ENCODE assay signal across 25 mouse cellular contexts in genomic region chr16:7685484-7685883, GRCm38 (mm10).
DNase-seq lines count a peak whose midpoint lies in the region; ATAC-seq and TF ChIP-seq lines count a peak whose summit lies in the region.
"Had no signal": no experiment of that assay in that cellular context is flagged by ENCODE, and none has a peak within 500 bp of the region (broad histone marks: within the 10 kb centered on the region; RNA-seq: fewer than 3 reads in every experiment).

No protein-coding gene starts in this region.

- intact Hi-C loops in gastrocnemius, adult 2 months (cut with DNase I) = no loop called here
- intact Hi-C loops in gastrocnemius, postnatal 36 days (cut with DNase I) = no loop called here
- intact Hi-C loops in left cerebral cortex, adult 2 months (cut with DNase I) = no loop called here
- intact Hi-C loops in left cerebral cortex, postnatal 36 days (cut with DNase I) = no loop called here

- no peak overlapping the region for H3K27ac ChIP-seq in gastrocnemius, adult 2 months
- no peak overlapping the region for H3K27ac ChIP-seq in left cerebral cortex, adult 2 months
- H3K27ac ChIP-seq: hindbrain, embryonic 14.5 days; limb, embryonic 10.5 days; liver, embryonic 15.5 days; lung, embryonic 15.5 days; neural tube, embryonic 13.5 days had no signal

- no peak for DNase-seq in gastrocnemius, adult 2 months
- no peak for DNase-seq in gastrocnemius, postnatal 36 days
- no peak for DNase-seq in left cerebral cortex, adult 2 months (ENCODE audit: extremely low spot score in 1 of 2, low spot score in 2 of 2)
- no peak for DNase-seq in left cerebral cortex, postnatal 36 days (ENCODE audit: low spot score in 2 of 2)
- DNase-seq in R1 (ENCODE audit: low read depth, low spot score) = peak; percentile 44
- no peak for DNase-seq in T-cell, adult 2 months (ENCODE audit: low spot score)
- DNase-seq: adrenal gland, postnatal 25 days; cerebellum, adult 9-11 months; gastrocnemius, postnatal 25 days; heart, postnatal 36 days; kidney, adult 9 months; kidney, postnatal 36 days; layer of hippocampus, adult 9-11 months; liver; lung, postnatal 36 days; midbrain, embryonic 14.5 days; right cerebral cortex, adult 18-20 months had no signal

- ATAC-seq in megakaryocyte, adult 5-6 weeks (ENCODE audit: poor library complexity, severe bottlenecking) = no peak
- ATAC-seq: forebrain, embryonic 16.5 days had no signal

- TF ChIP-seq CTCF in gastrocnemius, adult 2 months (IDR thresholded peaks at IDR 0.05) = peak; percentile 25; the same call in 1 of the 2 replicates
- peak; percentile 24 for TF ChIP-seq CTCF in left cerebral cortex, adult 2 months (IDR thresholded peaks at IDR 0.05)

- H3K4me3 ChIP-seq in gastrocnemius, adult 2 months = no peak overlapping the region
- H3K4me3 ChIP-seq in left cerebral cortex, adult 2 months = no peak overlapping the region
- H3K4me3 ChIP-seq: limb, embryonic 10.5 days; liver, embryonic 15.5 days; lung, embryonic 15.5 days; myocyte; neural tube, embryonic 13.5 days had no signal
